Mouse (Mus musculus): ENCODE results near the gene Igsf11. TPM values are rescaled to one million over a fixed set of nuclear protein-coding genes. Genes with fewer than 3 reads are reported as not detected.
A peak's percentile ranks its signal among the peaks of the same experiment; 100 is the strongest.

Gene Igsf11
- polyA plus RNA-seq, 1 experiment from 2014 or later: 0.36 TPM

GRCm38 (mm10) chr16:38900024-38900423 lies 7.6 kb downstream of the Igsf11 start:
- H3K36me3 ChIP-seq (ENCODE audit: control insufficient read depth, insufficient read depth, low read length): no peaks in the 10 kb centered on the region
- no peak overlapping the region for H3K9ac ChIP-seq (ENCODE audit: low read length)
- H3K27ac ChIP-seq (replicated peaks in 1 of 2; ENCODE audit: control insufficient read depth in 1 of 2, insufficient read depth in 1 of 2, low read depth in 2 of 2, low read length in 2 of 2): no peak overlapping the region
- 79% methylated on average over 1 of the region's 1 CpGs for WGBS
- no peaks in the 10 kb centered on the region for H3K4me1 ChIP-seq (ENCODE audit: control insufficient read depth in 2 of 2, insufficient read depth in 2 of 2, low read length in 2 of 2)
- no peak overlapping the region for H3K4me2 ChIP-seq (ENCODE audit: low read length)
- peaks cover 34% of the 10 kb centered on the region for H3K27me3 ChIP-seq (ENCODE audit: control insufficient read depth, insufficient read depth, low read length)
- no peak for ATAC-seq (ENCODE audit: insufficient number of reproducible peaks, insufficient read depth, low FRiP score, low read depth)
- no peaks in the 10 kb centered on the region for H3K9me3 ChIP-seq (ENCODE audit: control insufficient read depth, low read length)
- no peak overlapping the region for H3K4me3 ChIP-seq (ENCODE audit: control insufficient read depth in 1 of 2, insufficient read depth in 1 of 2, low read depth in 1 of 2, low read length in 2 of 2)

GRCm38 (mm10) chr16:38902111-38902778 lies 9.8 kb downstream of the Igsf11 start:
- under 1% methylated on average over 66 of the region's 71 CpGs for WGBS
- peak; percentile 97 for ATAC-seq (ENCODE audit: insufficient number of reproducible peaks, insufficient read depth, low FRiP score, low read depth)
- Histone ChIP-seq H3K27ac (replicated peaks in 1 of 2; ENCODE audit: control insufficient read depth in 1 of 2, insufficient read depth in 1 of 2, low read depth in 2 of 2, low read length in 2 of 2) (no peak overlapping the region), H3K9ac (ENCODE audit: low read length) (peak overlapping the region; percentile 78), H3K9me3 (ENCODE audit: control insufficient read depth, low read length) (no peaks in the 10 kb centered on the region), H3K4me1 (ENCODE audit: control insufficient read depth in 2 of 2, insufficient read depth in 2 of 2, low read length in 2 of 2) (no peaks in the 10 kb centered on the region), H3K36me3 (ENCODE audit: control insufficient read depth, insufficient read depth, low read length) (no peaks in the 10 kb centered on the region), H3K27me3 (ENCODE audit: control insufficient read depth, insufficient read depth, low read length) (peaks cover 44% of the 10 kb centered on the region), H3K4me3 (ENCODE audit: control insufficient read depth in 1 of 2, insufficient read depth in 1 of 2, low read depth in 1 of 2, low read length in 2 of 2) (peak overlapping the region; percentile 67 to 80), H3K4me2 (ENCODE audit: low read length) (peak overlapping the region; percentile 98)

GRCm38 (mm10) chr16:38903020-38903419 lies 10.5 kb downstream of the Igsf11 start:
- peak overlapping the region; percentile 98 for H3K4me2 ChIP-seq (ENCODE audit: low read length)
- H3K9ac ChIP-seq (ENCODE audit: low read length): no peak overlapping the region
- no peak for ATAC-seq (ENCODE audit: insufficient number of reproducible peaks, insufficient read depth, low FRiP score, low read depth)
- H3K27ac ChIP-seq (replicated peaks in 1 of 2; ENCODE audit: control insufficient read depth in 1 of 2, insufficient read depth in 1 of 2, low read depth in 2 of 2, low read length in 2 of 2): no peak overlapping the region
- 54% methylated on average over 4 of the region's 4 CpGs for WGBS
- H3K4me3 ChIP-seq (ENCODE audit: control insufficient read depth in 1 of 2, insufficient read depth in 1 of 2, low read depth in 1 of 2, low read length in 2 of 2): peak overlapping the region in 1 of 2 experiments; percentile 67; a peak in 1 of 4 replicates
- H3K4me1 ChIP-seq (ENCODE audit: control insufficient read depth in 2 of 2, insufficient read depth in 2 of 2, low read length in 2 of 2): no peaks in the 10 kb centered on the region
- H3K27me3 ChIP-seq (ENCODE audit: control insufficient read depth, insufficient read depth, low read length): peaks cover 44% of the 10 kb centered on the region
- no peaks in the 10 kb centered on the region for H3K36me3 ChIP-seq (ENCODE audit: control insufficient read depth, insufficient read depth, low read length)
- no peaks in the 10 kb centered on the region for H3K9me3 ChIP-seq (ENCODE audit: control insufficient read depth, low read length)

- 88% methylated on average over 9 of the region's 9 CpGs for WGBS
- peaks cover 44% of the 10 kb centered on the region for H3K27me3 ChIP-seq (ENCODE audit: control insufficient read depth, insufficient read depth, low read length)
- H3K9ac ChIP-seq (ENCODE audit: low read length): no peak overlapping the region
- H3K4me2 ChIP-seq (ENCODE audit: low read length): no peak overlapping the region
- no peak for ATAC-seq (ENCODE audit: insufficient number of reproducible peaks, insufficient read depth, low FRiP score, low read depth)
- H3K27ac ChIP-seq (replicated peaks in 1 of 2; ENCODE audit: control insufficient read depth in 1 of 2, insufficient read depth in 1 of 2, low read depth in 2 of 2, low read length in 2 of 2): no peak overlapping the region
- H3K4me1 ChIP-seq (ENCODE audit: control insufficient read depth in 2 of 2, insufficient read depth in 2 of 2, low read length in 2 of 2): no peaks in the 10 kb centered on the region
- no peaks in the 10 kb centered on the region for H3K36me3 ChIP-seq (ENCODE audit: control insufficient read depth, insufficient read depth, low read length)
- H3K9me3 ChIP-seq (ENCODE audit: control insufficient read depth, low read length): no peaks in the 10 kb centered on the region
- H3K4me3 ChIP-seq (ENCODE audit: control insufficient read depth in 1 of 2, insufficient read depth in 1 of 2, low read depth in 1 of 2, low read length in 2 of 2): no peak overlapping the region
Measured at GRCm38 (mm10) chr16:38904202-38904601, 11.7 kb downstream of the Igsf11 start.

- Histone ChIP-seq H3K9me3 (ENCODE audit: control insufficient read depth, low read length) (no peaks in the 10 kb centered on the region), H3K4me2 (ENCODE audit: low read length) (no peak overlapping the region), H3K9ac (ENCODE audit: low read length) (no peak overlapping the region), H3K27ac (replicated peaks in 1 of 2; ENCODE audit: control insufficient read depth in 1 of 2, insufficient read depth in 1 of 2, low read depth in 2 of 2, low read length in 2 of 2) (no peak overlapping the region), H3K4me3 (ENCODE audit: control insufficient read depth in 1 of 2, insufficient read depth in 1 of 2, low read depth in 1 of 2, low read length in 2 of 2) (no peak overlapping the region), H3K36me3 (ENCODE audit: control insufficient read depth, insufficient read depth, low read length) (no peaks in the 10 kb centered on the region), H3K4me1 (ENCODE audit: control insufficient read depth in 2 of 2, insufficient read depth in 2 of 2, low read length in 2 of 2) (no peaks in the 10 kb centered on the region), H3K27me3 (ENCODE audit: control insufficient read depth, insufficient read depth, low read length) (peaks cover 39% of the 10 kb centered on the region)
- 65% methylated on average over 10 of the region's 10 CpGs for WGBS
- no peak for ATAC-seq (ENCODE audit: insufficient number of reproducible peaks, insufficient read depth, low FRiP score, low read depth)
Measured at GRCm38 (mm10) chr16:38905911-38906310, 13.4 kb downstream of the Igsf11 start.

- peaks cover 28% of the 10 kb centered on the region for H3K27me3 ChIP-seq (ENCODE audit: control insufficient read depth, insufficient read depth, low read length)
- H3K4me1 ChIP-seq (ENCODE audit: control insufficient read depth in 2 of 2, insufficient read depth in 2 of 2, low read length in 2 of 2): no peaks in the 10 kb centered on the region
- H3K36me3 ChIP-seq (ENCODE audit: control insufficient read depth, insufficient read depth, low read length): no peaks in the 10 kb centered on the region
- H3K4me2 ChIP-seq (ENCODE audit: low read length): no peak overlapping the region
- WGBS: 80% methylated on average over 9 of the region's 9 CpGs
- H3K27ac ChIP-seq (replicated peaks in 1 of 2; ENCODE audit: control insufficient read depth in 1 of 2, insufficient read depth in 1 of 2, low read depth in 2 of 2, low read length in 2 of 2): no peak overlapping the region
- no peak overlapping the region for H3K9ac ChIP-seq (ENCODE audit: low read length)
- no peak overlapping the region for H3K4me3 ChIP-seq (ENCODE audit: control insufficient read depth in 1 of 2, insufficient read depth in 1 of 2, low read depth in 1 of 2, low read length in 2 of 2)
- H3K9me3 ChIP-seq (ENCODE audit: control insufficient read depth, low read length): no peaks in the 10 kb centered on the region
- no peak for ATAC-seq (ENCODE audit: insufficient number of reproducible peaks, insufficient read depth, low FRiP score, low read depth)
Measured at GRCm38 (mm10) chr16:38908304-38908703, 15.8 kb downstream of the Igsf11 start.

GRCm38 (mm10) chr16:38909506-38909905 lies 17.0 kb downstream of the Igsf11 start:
- Histone ChIP-seq H3K4me2 (ENCODE audit: low read length) (no peak overlapping the region), H3K36me3 (ENCODE audit: control insufficient read depth, insufficient read depth, low read length) (no peaks in the 10 kb centered on the region), H3K27me3 (ENCODE audit: control insufficient read depth, insufficient read depth, low read length) (peaks cover 16% of the 10 kb centered on the region), H3K27ac (replicated peaks in 1 of 2; ENCODE audit: control insufficient read depth in 1 of 2, insufficient read depth in 1 of 2, low read depth in 2 of 2, low read length in 2 of 2) (no peak overlapping the region), H3K4me1 (ENCODE audit: control insufficient read depth in 2 of 2, insufficient read depth in 2 of 2, low read length in 2 of 2) (no peaks in the 10 kb centered on the region), H3K9ac (ENCODE audit: low read length) (no peak overlapping the region), H3K4me3 (ENCODE audit: control insufficient read depth in 1 of 2, insufficient read depth in 1 of 2, low read depth in 1 of 2, low read length in 2 of 2) (no peak overlapping the region), H3K9me3 (ENCODE audit: control insufficient read depth, low read length) (no peaks in the 10 kb centered on the region)
- no peak for ATAC-seq (ENCODE audit: insufficient number of reproducible peaks, insufficient read depth, low FRiP score, low read depth)
- 68% methylated on average over 12 of the region's 12 CpGs for WGBS

- no peak for ATAC-seq (ENCODE audit: insufficient number of reproducible peaks, insufficient read depth, low FRiP score, low read depth)
- H3K36me3 ChIP-seq (ENCODE audit: control insufficient read depth, insufficient read depth, low read length): no peaks in the 10 kb centered on the region
- H3K27me3 ChIP-seq (ENCODE audit: control insufficient read depth, insufficient read depth, low read length): peaks cover 10% of the 10 kb centered on the region; the same call in 1 of the 2 replicates
- no peaks in the 10 kb centered on the region for H3K9me3 ChIP-seq (ENCODE audit: control insufficient read depth, low read length)
- WGBS: 48% methylated on average over 8 of the region's 8 CpGs
- no peak overlapping the region for H3K9ac ChIP-seq (ENCODE audit: low read length)
- no peaks in the 10 kb centered on the region for H3K4me1 ChIP-seq (ENCODE audit: control insufficient read depth in 2 of 2, insufficient read depth in 2 of 2, low read length in 2 of 2)
- H3K27ac ChIP-seq (replicated peaks in 1 of 2; ENCODE audit: control insufficient read depth in 1 of 2, insufficient read depth in 1 of 2, low read depth in 2 of 2, low read length in 2 of 2): no peak overlapping the region
- no peak overlapping the region for H3K4me2 ChIP-seq (ENCODE audit: low read length)
- H3K4me3 ChIP-seq (ENCODE audit: control insufficient read depth in 1 of 2, insufficient read depth in 1 of 2, low read depth in 1 of 2, low read length in 2 of 2): no peak overlapping the region
Measured at GRCm38 (mm10) chr16:38910088-38910487, 17.6 kb downstream of the Igsf11 start.
